In genomic region chr13:24176835-24177234, GRCm38 (mm10) we compare ENCODE assay signal across 21 mouse cellular contexts.
"Had no signal": no experiment of that assay in that cellular context is flagged by ENCODE, and none has a peak within 500 bp of the region (broad histone marks: within the 10 kb centered on the region; RNA-seq: fewer than 3 reads in every experiment).

No protein-coding gene starts in this region.

- H3K27ac ChIP-seq: midbrain, embryonic 10.5 days; midbrain, embryonic 12.5 days; neural tube, embryonic 13.5 days; neural tube, embryonic 15.5 days; stomach, embryonic 15.5 days; stomach, postnatal 0 days had no signal

- H3K36me3 ChIP-seq: midbrain, embryonic 10.5 days; midbrain, embryonic 12.5 days; neural tube, embryonic 13.5 days; neural tube, embryonic 15.5 days; stomach, embryonic 15.5 days had no signal

- H3K27me3 ChIP-seq: midbrain, embryonic 12.5 days; neural tube, embryonic 13.5 days; neural tube, embryonic 15.5 days; stomach, embryonic 15.5 days had no signal

- ATAC-seq: midbrain, embryonic 16.5 days had no signal

- H3K9ac ChIP-seq: lung, embryonic 14.5 days; midbrain, embryonic 12.5 days; neural tube, embryonic 13.5 days; neural tube, embryonic 15.5 days; stomach, embryonic 15.5 days had no signal

- H3K4me2 ChIP-seq: lung, embryonic 14.5 days; midbrain, embryonic 12.5 days; neural tube, embryonic 13.5 days; neural tube, embryonic 15.5 days; stomach, embryonic 15.5 days had no signal

- DNase-seq: lung, adult 18-20 months; lung, embryonic 14.5 days; lung, postnatal 10 days; lung, postnatal 4 days; midbrain, embryonic 14.5 days; retina, postnatal 1 day; right cerebral cortex, adult 18-20 months; right cerebral cortex, postnatal 25 days; right cerebral cortex, postnatal 4 days; spleen, adult 18-20 months; thymus, adult 2 months; thymus, postnatal 25 days; thymus, postnatal 4 days had no signal

- H3K9me3 ChIP-seq: midbrain, embryonic 10.5 days; midbrain, embryonic 12.5 days; neural tube, embryonic 13.5 days; neural tube, embryonic 15.5 days; stomach, embryonic 15.5 days had no signal

- H3K4me1 ChIP-seq: midbrain, embryonic 10.5 days; midbrain, embryonic 12.5 days; neural tube, embryonic 15.5 days; stomach, embryonic 15.5 days had no signal

- H3K4me3 ChIP-seq: midbrain, embryonic 10.5 days; midbrain, embryonic 12.5 days; myocyte; neural tube, embryonic 13.5 days; neural tube, embryonic 15.5 days; stomach, embryonic 15.5 days had no signal
